Mouse (Mus musculus): ENCODE data around the gene Syngr4.

- TF ChIP-seq POLR2A (IDR thresholded peaks at IDR 0.05; ENCODE audit: low read depth, low read length) (peak; percentile 95), CTCF (IDR thresholded peaks at IDR 0.05; ENCODE audit: extremely low read depth, insufficient read depth, insufficient read length, insufficient replicate concordance) (no peak)
These were observed 26.6 kb upstream of the Syngr4 start for GRCm38 (mm10) chr7:45922928-45923761.

Measured in spleen, adult 2 months (tissue).